Mouse (Mus musculus) olfactory bulb, adult 2 months (tissue): Measurements from ENCODE around the gene Cops2.

Source experiments
- CTCF ChIP-seq: fragments of 200-500 bp; IDR thresholded peaks from 2 replicates; pipeline ENCODE4 v1.5.1; 2012; ENCODE audit warnings: low read depth, mild to moderate bottlenecking, low read length, moderate library complexity; ENCODE audit not compliant: insufficient read depth
- POLR2A ChIP-seq: fragments of 200-500 bp; IDR thresholded peaks from 2 replicates; pipeline ENCODE4 v1.6.1; 2012; ENCODE audit warnings: mild to moderate bottlenecking, low read depth, low read length, moderate library complexity; ENCODE audit not compliant: insufficient read depth

DNA sequence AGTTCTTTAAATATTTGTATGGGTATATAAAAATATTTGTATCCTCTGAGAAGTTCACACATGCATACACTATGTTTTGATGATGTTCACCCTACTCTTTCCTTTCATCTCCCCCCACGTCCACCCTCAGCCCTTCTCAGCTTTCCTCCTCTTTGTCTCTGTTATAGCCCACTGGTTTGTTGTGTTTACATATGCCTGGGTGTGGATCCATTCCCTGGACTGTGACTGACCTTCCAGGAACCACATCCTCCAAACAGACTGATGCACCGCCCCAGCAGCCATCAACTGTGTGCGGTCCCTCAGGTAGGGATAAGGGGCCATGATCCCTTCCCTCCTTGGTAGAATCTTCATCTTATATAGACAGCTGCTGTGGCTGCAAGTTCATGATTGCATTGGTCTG is 11.2 kb upstream of the Cops2 start:
- TF ChIP-seq CTCF (no peak), POLR2A (no peak)
